Mouse (Mus musculus) lung, postnatal 10 days (tissue): ENCODE data around the gene Galnt15.

Source experiments
- DNase-seq: peaks from one replicate; pipeline ENCODE4 v3.0.0; 2021

Galnt15 gene

DNA sequence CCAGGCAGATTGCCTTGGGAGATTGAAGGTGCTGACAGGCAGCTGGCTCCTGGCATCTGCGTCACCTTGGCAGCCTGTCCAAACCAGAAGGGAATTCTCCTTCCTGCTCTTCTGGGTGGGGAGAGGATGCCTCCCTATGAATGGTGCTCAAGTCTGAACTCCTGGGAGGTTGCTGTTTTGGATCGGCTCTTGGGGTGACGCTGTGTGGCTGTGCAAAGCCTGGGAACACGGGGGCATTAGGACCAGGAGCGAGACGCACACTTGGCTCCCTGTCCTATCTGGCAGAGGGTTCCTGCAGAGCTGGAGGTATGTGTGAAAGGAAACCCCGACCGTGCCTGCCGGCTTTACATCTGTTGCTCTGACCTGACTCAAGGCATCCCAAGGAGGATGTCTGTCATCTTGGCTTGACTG lies at the start of gene Galnt15:
Galnt15 (plus strand) TSS at position 309 of the 411 bp plus-strand sequence.
- peak; percentile 70 for DNase-seq

DNA sequence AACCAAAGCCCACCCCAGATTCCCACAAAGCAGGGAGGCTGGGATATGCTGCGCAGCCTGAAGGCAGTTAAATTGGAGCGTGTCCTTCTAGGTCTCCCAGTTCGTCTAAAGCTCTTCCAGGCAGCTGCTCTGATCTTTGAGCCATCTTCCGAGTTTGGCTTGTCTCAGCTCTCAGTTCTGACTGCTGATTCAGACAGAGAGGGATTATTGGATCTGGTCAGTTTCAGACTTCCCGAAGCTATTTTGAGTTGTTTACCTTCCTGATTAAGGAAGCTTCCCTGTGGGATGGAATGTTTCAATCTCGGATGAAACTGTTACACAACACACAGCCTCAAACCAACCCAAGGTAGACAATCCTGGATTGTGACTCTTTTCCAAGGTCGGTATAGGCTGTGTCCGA lies 34.8 kb upstream of the Galnt15 start:
- no peak for DNase-seq

DNA sequence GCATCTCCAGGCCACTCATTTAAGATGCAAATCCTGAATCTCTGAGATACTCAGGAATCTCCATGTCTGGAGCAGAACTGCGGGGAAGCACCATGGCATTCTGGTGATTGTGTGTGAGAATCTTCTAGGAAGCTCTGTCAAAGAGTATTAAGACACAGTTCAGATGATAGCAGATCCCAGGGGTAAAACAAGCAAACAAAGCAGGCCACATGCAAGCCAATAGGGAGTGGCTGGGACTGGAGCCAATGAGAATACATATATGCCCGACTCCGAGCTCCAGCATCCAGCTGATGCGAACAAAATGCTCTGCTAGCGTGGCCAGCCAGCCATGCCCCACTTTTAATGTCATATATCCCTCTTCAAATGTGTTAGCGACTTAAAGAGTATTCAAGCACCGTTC lies 27.8 kb upstream of the Galnt15 start:
- no peak for DNase-seq

DNA sequence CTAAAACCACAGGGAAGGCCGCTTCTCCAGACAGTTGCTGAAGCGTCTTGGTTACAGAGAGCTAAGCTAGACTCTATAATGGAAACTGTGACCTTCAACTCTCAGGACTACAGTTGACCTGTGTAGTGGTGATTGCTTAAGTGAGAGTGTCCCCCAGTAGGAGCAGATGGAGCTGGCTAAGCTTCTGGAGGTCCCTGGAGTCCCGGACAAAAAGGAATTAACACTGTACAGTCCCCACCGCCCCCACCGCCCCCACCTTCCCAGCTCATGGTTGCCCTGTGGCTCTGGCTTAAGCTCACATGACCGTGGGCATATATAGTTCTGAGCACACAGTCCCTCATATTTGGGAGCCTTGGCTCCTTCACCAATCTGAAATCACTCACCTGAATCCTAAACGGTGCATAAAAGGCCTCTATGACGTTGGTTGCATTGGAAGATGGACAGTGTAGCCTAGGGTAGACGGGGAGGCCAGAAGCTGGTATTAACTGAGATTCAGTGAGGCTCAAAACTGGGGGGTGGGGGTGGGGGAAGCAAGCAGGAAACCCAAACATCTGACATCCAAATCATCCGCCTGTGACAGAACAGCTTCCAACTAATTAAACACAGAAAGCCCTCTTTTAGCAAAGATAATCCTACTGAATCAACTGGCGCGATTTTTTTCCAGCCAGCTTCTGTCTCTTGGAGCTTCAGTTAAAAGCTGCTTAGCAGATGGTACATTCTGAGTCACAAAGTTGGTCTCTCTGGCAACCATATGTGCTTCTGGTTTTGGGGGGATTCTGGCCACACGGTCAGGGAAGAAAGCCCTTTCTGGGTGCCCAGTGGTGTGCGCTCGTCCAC lies 26.1 kb upstream of the Galnt15 start:
- no peak for DNase-seq

DNA sequence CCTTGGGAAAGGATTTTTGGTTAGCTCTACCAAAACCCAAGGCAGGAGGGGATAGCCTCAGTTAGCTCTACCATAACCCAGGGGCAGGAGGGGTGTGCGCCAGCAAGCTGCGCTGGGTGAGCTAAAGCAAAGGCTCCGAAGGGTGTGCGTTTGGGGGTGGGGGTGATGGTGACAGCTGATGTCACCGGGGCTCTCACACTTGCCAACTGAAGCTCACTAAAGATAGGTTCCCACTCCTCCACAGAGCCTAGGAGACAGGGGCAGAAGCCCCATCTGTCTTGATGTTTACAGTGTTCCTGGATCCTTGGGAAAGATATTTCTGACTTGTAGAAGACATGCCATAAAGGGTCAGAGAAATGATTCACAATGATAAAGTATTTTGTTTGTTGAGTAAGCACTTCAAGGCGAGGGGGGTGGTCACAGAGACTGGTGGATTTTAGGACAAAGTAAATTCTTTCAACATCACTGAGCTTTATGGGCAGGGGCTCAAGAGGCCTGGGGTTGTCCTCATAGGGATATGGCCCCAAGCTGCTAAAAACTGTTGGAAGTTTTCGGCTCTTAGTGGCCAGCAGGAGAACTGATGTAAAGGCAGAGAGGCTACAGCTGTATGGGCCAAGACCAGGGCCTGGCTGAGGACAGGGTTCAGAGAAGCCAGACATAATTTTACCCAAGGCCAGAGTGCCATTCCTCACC lies 24.7 kb upstream of the Galnt15 start:
- peak; percentile 57 for DNase-seq

DNA sequence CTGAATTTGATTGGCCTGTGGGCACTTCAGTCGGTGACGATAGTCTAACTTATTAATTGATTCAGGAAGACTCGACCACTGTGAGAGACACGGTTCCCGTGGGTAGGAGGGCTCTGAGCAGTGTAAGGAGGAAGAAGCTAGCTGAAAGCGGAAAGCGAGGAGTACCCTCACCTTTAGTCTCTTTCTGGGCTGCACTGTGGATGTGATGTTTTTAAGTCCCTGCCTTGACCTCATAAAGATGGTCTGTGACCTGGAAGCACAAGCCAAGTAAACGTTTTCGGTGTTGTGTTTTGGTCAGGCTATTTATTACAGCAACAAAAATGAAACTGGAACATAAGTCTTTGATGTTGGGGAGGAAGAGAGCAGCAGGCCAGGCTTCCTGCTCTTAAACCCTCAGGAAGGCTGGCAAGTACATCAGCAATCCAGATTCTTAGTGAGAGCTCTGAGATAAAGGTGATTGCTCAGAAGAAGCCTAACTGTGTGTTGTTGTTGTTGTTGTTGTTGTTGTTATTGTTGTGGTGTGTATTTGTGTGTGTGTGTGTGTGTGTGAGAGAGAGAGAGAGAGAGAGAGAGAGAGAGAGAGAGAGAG lies 23.0 kb upstream of the Galnt15 start:
- no peak for DNase-seq

DNA sequence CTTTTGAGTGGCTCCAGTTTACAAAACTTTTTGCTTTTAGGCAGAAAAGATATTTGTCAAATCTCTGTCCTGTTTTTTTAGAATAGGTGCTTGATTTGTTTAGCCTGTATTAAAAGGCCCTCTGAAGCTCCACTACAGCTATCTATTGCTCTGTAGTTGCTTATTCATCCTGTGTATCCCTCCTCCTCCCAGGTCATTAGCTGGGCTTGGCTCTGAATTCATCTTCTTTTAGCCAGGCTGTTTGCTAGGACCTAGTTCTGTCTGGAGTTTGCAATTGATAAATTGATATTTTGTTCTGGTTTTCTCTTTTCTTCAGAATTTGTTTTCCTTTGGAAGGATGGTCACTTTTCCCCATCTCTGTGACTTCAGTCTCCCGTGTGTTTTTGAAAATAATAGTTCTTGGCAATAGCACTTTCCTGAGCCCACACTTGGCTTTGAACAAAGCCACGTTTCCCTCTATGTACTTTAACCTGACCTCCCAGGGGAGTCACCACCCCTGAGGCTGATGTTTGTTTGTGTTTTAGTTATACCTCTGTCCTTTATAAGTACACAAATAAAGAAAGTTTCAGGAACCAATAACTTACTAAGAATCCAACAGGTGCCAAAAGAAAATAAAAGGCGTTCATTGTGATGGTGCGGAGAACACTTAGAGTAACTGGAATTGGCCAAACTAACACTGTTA lies 21.0 kb upstream of the Galnt15 start:
- no peak for DNase-seq

DNA sequence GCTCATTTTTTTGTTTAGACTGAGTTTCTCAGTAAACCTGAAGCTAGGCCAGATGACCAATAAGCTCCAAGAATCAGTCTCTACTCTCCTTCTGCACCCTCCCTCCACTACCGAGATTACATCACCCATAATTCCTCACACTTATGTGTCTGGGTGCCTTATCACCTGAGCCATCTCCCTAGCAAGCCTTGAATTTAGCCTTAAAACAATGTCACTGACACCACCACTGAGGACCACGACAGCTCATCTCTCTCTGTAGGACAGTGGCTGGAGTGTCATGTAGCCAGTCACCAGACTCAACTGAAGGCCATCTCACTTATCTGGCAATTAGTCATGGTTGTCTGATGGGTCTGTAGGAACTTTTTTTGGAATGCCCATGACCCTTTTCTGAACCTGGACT lies 19.1 kb upstream of the Galnt15 start:
- DNase-seq: no peak

DNA sequence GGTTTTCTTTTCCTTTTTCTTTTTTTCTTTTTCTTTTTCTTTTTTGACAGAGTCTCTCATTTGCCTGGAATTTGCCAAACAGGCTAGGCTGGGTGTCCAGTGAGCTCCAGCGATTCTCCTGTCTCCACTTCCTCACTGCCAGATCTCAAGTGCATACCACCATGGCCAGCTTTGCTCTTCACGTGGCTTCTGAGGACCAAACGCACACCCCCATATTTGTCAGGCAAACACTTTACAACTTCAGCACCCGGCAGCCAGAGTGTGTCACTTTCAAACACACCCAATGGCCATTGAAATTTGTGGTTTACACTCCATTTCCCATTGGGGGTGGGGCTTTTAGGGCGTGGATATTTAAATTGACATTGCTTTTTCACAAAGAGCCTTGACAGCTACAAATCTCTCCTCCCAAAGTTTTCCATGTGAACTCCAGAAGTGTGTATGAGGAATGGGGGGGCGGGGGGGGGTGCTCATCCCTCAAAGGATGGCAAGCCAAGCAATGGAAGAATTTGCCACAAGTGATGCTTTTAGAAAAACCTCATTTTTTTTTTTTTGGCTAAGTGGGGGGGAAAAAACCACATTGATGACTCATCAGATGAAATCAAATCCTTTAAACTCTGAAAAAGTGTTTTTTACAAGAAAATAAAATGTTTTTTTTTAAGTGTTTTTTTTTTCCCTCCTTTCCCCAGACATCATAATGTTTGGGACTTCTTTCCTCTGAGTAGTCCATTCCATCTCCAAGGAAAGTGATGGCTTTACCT lies 17.1 kb upstream of the Galnt15 start:
- DNase-seq: peak; percentile 58

DNA sequence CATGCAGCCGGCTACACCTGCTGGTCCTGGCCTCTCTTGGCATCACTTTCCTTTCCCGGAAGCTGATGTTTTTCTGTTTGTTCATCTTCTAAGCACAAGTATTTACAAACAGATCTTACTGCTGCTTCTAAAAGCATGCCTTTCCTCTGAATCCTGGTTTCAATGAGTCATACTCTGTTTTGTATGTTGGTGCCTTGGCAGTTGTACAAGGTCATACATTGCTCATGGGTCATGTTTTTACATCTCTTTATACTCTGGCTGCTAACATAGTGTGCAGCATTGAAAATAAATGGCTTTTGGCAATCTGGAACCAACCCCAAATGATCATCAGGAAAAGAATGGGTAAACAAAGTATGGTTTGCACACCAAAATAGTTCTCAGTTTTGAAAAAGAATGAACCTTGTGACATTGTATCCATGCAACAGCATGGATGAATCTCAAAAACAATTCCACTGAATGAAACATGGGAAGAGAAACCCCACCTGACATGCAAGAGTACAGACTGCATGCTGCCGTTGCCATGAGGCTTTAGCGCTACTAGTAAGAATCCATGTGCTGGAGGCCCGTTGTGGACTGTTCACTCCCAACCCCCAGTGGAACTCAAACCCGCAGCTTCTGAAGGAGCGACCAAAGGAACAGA lies 13.5 kb upstream of the Galnt15 start:
- peak; percentile 82 for DNase-seq

DNA sequence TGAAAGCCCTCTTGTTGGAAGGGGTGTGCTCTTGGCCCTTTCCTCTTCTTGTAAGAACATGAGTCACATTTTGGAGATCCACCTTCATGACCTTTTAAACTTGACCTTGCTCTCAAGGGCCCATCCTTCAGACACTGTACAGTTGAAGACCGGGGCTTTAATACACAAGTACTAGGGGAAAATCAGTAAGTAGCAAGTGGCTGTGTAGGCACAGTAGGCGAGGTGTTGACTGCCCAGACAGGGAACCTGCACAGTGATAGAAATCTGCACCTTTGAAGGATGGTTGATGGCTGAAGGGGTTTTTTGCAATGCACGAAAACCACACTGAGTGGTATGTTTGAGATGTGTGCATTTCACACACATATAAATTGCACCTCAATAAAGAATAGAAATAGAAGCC lies 12.3 kb upstream of the Galnt15 start:
- no peak for DNase-seq

DNA sequence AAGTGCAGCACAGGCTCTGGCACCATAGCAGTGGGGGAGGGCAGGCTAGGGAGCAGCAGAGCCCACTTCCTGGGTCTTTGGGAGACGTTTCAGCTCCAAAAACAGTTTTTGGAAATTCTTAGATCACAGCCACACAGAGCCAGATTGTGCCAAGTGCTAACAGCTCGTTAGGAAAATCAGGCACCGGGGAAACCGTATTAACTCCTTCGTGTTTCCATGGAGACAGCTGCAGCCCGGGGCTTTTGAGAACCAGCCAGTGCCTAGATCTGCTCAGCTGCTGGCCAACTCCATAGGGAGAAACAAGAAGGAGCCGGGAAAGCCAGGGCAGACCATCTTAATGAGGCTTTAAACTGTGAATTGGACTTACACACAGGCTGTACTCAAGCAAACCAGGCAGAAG lies 11.9 kb upstream of the Galnt15 start:
- DNase-seq: peak; percentile 68

DNA sequence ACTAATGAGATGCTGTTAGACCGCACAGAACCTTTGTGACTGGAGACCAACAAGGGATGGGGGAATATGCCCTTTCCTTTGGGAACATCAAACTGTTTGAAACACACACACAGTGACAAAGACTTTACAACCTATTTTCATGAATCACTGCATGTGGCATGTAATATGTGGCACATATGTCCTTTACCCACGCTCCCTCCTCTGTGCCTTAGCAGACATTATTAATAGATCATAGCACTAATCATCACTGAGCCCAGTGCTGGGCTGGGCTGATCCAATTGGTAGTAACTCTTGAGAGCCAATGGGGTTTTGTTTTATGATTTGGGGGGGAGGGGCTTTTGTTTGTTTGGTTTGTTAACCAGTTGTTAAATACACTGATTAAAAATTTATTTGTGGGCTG lies 11.3 kb upstream of the Galnt15 start:
- DNase-seq: no peak

DNA sequence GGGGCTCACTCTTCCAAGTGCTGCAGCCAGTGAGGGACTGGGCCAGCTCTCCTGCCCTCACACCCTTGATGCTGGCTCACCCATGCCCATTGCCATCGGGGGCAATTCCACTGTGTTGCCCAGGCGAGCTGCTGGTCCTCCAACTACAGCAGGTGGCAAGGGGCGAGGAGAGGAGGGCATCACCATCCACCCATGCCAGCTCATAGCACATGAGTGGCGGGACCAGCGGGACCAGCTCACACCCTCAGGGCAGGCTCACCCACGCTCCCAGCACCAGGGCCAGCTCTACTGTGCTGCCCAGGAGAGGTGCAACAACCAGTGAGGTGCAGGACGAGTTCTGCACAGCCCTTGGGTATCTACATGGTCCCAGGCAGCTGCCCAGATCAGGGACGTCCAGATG lies 9.7 kb upstream of the Galnt15 start:
- DNase-seq: no peak

DNA sequence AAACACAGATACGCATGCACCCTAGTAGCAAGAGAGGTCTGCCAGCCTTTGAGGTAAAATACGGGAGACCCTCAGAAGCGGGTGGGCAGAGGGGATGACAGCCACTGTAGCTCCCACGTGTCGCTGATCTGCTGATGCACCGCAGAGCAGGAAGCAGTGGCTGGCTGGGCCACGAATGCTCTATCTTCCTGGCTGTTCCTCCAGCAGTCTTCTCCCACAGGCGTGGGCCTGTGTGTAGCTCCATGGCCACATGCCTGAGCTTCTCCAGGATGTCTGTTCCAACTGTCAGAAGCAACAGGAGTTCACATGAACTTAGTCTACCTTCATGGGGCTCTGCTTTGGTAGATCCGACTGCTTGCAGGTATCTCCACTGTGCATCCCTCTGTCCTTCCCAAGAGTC lies 6.8 kb upstream of the Galnt15 start:
- DNase-seq: no peak

DNA sequence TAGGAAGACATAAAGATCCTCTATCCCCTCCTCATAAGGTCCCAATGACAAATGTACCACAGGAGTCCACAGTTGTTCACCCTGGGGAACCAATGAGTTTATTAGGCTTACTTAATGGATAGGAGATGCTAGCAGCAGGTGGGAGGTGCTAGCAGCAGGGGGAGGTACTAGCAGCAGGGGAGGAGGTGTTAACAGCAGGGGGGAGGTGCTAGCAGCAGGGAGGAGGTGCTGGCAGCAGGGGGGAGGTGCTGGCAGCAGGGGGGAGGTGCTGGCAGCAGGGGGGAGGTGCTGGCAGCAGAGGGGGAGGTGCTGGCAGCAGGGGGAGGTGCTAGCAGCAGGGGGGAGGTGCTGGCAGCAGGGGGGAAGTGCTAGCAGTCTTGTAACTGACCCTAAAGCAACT lies 6.3 kb upstream of the Galnt15 start:
- DNase-seq: peak; percentile 34

DNA sequence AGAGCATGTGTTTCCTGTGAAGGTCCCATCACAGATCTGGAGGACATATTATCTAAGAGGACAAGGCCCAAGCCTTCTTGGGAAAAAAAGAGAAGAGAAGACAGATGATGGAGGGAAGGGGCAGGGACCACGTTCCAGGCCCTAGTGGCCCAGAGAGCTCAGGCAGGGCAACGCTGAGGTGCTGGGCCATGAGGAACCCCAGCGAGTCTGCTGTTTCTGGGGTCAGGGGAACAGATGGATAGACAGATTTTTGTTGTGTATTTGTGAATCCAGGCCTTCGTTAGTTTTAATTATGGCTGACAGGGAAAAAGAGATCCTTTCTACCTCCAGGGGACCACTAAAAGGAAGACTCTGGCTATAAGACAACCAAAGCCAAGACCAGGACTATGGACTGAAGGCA lies 4.9 kb upstream of the Galnt15 start:
- no peak for DNase-seq

DNA sequence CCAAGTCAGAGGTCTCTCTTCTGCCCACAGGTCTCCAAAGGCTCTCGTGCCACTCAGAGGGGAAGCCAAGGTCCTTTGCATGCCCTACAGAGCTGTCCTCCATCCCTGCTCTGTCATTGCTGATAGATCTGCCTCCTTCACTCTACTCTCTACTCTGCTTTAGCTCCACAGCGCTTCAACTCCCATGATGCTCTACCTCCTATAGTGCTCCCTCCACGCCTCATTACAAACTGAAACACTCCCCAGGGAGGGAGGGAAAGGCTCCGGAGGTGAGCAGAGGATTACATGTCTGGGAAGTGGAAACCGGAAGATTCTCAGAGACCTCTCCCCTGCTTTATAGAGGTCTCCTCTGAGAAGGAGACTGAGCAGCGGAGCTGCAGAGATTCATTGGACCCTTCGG lies 1.6 kb upstream of the Galnt15 start:
- DNase-seq: no peak

DNA sequence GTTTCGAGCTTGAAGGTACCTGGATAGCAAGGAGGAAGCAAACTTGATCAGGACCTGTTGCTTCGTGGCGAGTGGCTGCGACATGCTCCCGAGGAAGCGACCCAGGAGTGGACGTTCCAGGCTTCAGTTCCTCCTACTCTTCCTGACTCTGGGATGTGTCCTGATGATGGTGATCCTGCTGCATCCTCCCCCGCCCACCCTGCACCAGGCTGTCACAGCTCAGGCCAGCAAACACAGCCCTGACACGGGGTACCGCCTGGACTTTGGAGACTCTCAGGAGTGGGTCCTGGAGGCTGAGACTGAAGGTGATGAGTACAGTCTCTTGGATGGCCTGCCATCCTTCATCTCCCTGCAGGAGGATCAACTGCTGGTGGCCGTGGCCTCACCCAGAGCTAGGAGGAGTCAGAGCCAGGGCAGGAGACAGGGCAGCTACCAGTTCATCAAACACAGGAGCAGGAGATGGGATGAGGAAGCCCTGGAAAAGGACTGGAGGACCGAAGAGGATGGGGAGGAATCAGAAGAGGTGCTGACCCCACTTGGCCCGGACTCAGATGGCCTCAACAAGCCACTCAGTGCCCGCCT lies 713 bp downstream of the Galnt15 start:
- no peak for DNase-seq

DNA sequence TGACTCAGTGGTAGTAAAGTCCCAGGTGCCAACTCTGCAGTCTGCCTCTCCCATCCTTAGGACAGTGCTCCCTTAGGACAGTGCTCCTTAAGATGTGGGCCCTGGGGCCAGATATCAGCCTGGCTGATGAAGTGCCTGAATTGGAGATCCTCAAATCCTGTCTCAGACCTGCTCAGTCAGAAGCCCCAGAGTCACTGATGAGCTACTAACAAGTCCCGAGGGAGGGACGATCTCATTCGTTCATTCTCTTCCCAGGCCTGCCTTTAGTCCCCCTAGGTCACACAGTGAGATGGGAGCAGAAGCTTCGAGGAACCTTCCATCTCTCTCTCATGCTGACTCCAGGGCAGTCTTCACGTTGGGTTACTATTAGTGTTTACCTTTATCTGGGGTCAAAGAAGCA lies 1.3 kb downstream of the Galnt15 start:
- no peak for DNase-seq

DNA sequence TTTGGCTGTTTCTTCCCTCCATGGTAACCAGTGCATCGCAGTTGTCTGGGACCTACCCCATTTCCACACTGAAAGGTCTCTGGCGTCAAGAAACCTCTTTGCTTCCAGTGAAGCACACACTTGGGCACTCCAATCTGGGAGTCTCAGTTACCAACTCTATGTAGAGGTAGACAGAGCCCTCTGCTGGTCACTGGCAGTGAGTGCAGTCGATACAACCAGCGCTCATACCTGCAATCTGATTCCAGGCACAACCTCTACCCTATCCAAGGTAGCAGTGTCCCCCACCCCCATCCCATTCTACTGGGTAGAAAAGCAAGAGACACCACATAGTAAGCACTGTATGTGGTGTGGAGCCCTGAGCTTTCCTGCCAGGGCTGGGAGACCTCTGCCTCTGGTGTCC lies 3.7 kb downstream of the Galnt15 start:
- DNase-seq: peak; percentile 79

DNA sequence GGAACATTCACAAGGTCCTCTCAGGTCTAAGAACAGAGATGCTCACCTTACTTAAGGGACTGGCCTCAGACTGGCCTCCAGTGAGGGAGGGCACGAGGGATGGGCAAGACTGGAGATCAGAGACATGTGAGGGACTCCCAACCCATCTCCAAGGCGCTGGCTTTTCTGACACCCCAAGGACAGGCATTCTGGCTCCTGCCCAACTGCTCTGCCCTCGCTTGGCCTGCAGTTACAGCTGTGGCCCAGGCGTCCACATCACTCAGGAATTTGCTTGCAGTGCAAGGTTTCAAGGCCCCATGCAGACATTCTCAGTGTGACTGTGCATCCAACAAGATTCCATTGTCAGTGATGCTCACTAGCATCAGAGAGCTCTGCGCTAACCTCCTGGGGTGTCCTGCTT lies 7.7 kb downstream of the Galnt15 start:
- no peak for DNase-seq
